ENCODE assay signal across 18 mouse cellular contexts in genomic region chr6:114336128-114336943, GRCm38 (mm10). TPM values are rescaled to one million over a fixed set of nuclear protein-coding genes. Genes with fewer than 3 reads are reported as not detected.
DNase-seq lines count a peak whose midpoint lies in the region; ATAC-seq and TF ChIP-seq lines count a peak whose summit lies in the region.
"Had no signal": no experiment of that assay in that cellular context is flagged by ENCODE, and none has a peak within 500 bp of the region (broad histone marks: within the 10 kb centered on the region; RNA-seq: fewer than 3 reads in every experiment).

No protein-coding gene starts in this region.

- H3K4me2 ChIP-seq in hindbrain, embryonic 14.5 days (replicated peaks) = no peak overlapping the region
- H3K4me2 ChIP-seq in midbrain, postnatal 0 days (ENCODE audit: low read depth, low read length, poor library complexity, severe bottlenecking) = no peak overlapping the region
- H3K4me2 ChIP-seq: embryonic facial prominence, embryonic 13.5 days; heart, embryonic 13.5 days had no signal

- no peaks in the 10 kb centered on the region for H3K9me3 ChIP-seq in hindbrain, embryonic 14.5 days (ENCODE audit: control insufficient read depth, low read length)
- no peaks in the 10 kb centered on the region for H3K9me3 ChIP-seq in midbrain, postnatal 0 days (ENCODE audit: low read length)
- H3K9me3 ChIP-seq: embryonic facial prominence, embryonic 13.5 days; forebrain, embryonic 10.5 days; heart, embryonic 13.5 days had no signal

- H3K36me3 ChIP-seq in hindbrain, embryonic 14.5 days (replicated peaks; ENCODE audit: control insufficient read depth, insufficient read depth) = no peaks in the 10 kb centered on the region
- no peaks in the 10 kb centered on the region for H3K36me3 ChIP-seq in midbrain, postnatal 0 days (ENCODE audit: insufficient read depth, low read length)
- H3K36me3 ChIP-seq: embryonic facial prominence, embryonic 13.5 days; forebrain, embryonic 10.5 days; heart, embryonic 13.5 days had no signal

- no peak for TF ChIP-seq CTCF in layer of hippocampus, adult 2 months (conservative IDR thresholded peaks at IDR 0.05)
- TF ChIP-seq CTCF in midbrain, postnatal 0 days (IDR thresholded peaks at IDR 0.05) = no peak

- WGBS in hindbrain, embryonic 14.5 days = 45% methylated on average over 11 of the region's 11 CpGs
- 54% methylated on average over 11 of the region's 11 CpGs for WGBS in midbrain, postnatal 0 days

- peaks cover 8% of the 10 kb centered on the region for H3K4me1 ChIP-seq in hindbrain, embryonic 14.5 days (replicated peaks; ENCODE audit: control insufficient read depth, insufficient read depth, low read length)
- H3K4me1 ChIP-seq in midbrain, postnatal 0 days (ENCODE audit: insufficient read depth, low read length) = 0 out of 2 replicates have a peak, but pooled peaks cover 5% of the 10 kb centered on the region

- H3K27me3 ChIP-seq in hindbrain, embryonic 14.5 days (ENCODE audit: control insufficient read depth, insufficient read depth, low read length) = no peaks in the 10 kb centered on the region
- H3K27me3 ChIP-seq in midbrain, postnatal 0 days (ENCODE audit: insufficient read depth, low read length) = no peaks in the 10 kb centered on the region
- H3K27me3 ChIP-seq: embryonic facial prominence, embryonic 13.5 days had no signal

- peak overlapping the region; percentile 47; the same call in 1 of the 2 replicates for H3K27ac ChIP-seq in layer of hippocampus, adult 2 months
- H3K27ac ChIP-seq in hindbrain, embryonic 14.5 days = no peak overlapping the region
- no peak overlapping the region for H3K27ac ChIP-seq in midbrain, postnatal 0 days (ENCODE audit: low read depth, low read length)
- H3K27ac ChIP-seq: embryonic facial prominence, embryonic 13.5 days; heart, embryonic 13.5 days; macrophage had no signal

- no peak overlapping the region for H3K9ac ChIP-seq in hindbrain, embryonic 14.5 days
- H3K9ac ChIP-seq in midbrain, postnatal 0 days (replicated peaks; ENCODE audit: low read length, poor library complexity, severe bottlenecking) = no peak overlapping the region
- H3K9ac ChIP-seq: embryonic facial prominence, embryonic 13.5 days; heart, embryonic 13.5 days; liver, postnatal 0 days had no signal

- DNase-seq in embryo, embryonic 11 days = peak; percentile 28
- no peak for DNase-seq in embryo, embryonic 10 days (ENCODE audit: low spot score)
- DNase-seq in layer of hippocampus, adult 2 months (ENCODE audit: low spot score in 2 of 2) = no peak
- DNase-seq in layer of hippocampus, adult 11-12 months (ENCODE audit: low spot score) = no peak
- DNase-seq in hindbrain, embryonic 14.5 days (ENCODE audit: low spot score) = no peak
- DNase-seq in midbrain, postnatal 0 days (ENCODE audit: low spot score) = peak; percentile 57
- no peak for DNase-seq in right cerebral cortex, adult 18-20 months
- no peak for DNase-seq in spleen, postnatal 36 days (ENCODE audit: low spot score in 2 of 2)
- DNase-seq: adrenal gland, adult 2 months; cerebellum, adult 2 months; gastrocnemius, postnatal 25 days; liver, postnatal 0 days; spleen, adult 18-20 months had no signal

- no peak overlapping the region for H3K4me3 ChIP-seq in layer of hippocampus, adult 2 months
- H3K4me3 ChIP-seq in hindbrain, embryonic 14.5 days (replicated peaks; ENCODE audit: low read length) = no peak overlapping the region
- H3K4me3 ChIP-seq in midbrain, postnatal 0 days (ENCODE audit: low read depth, low read length) = no peak overlapping the region
- H3K4me3 ChIP-seq: embryonic facial prominence, embryonic 13.5 days; forebrain, embryonic 10.5 days; heart, embryonic 13.5 days had no signal

- peak; percentile 57 for ATAC-seq in hindbrain, embryonic 14.5 days (ENCODE audit: low FRiP score)
- no peak for ATAC-seq in midbrain, postnatal 0 days (ENCODE audit: low FRiP score)
- ATAC-seq: liver, postnatal 0 days had no signal

RNA-seq across cellular contexts. Expression of gene Slc6a1, which starts 53.9 kb away (rescaled TPM):
- 100 to 1,000 TPM; 282 to 286 TPM for total RNA-seq in layer of hippocampus, adult 2 months (2021)
- polyA plus RNA-seq in hindbrain, embryonic 14.5 days (2014; fragmentation: Nextera tagmentation; extraction: Ambion mirVana) = 135 and 154 TPM in 2 replicates
- 434 and 507 TPM in 2 replicates for total RNA-seq in midbrain, postnatal 0 days (2014; rRNA removed)
- 208 and 221 TPM in 2 replicates for polyA plus RNA-seq in midbrain, postnatal 0 days (2015; fragmentation: Nextera tagmentation; extraction: Ambion mirVana)
- total RNA-seq: adrenal gland, adult 2 months; hematopoietic stem cell, adult 5-6 weeks had no signal
- polyA plus RNA-seq: adrenal gland, adult 2 months; liver, postnatal 0 days; macrophage had no signal

Comparison
In these comparisons a context has a peak if more than half of its experiments do, and no peak if none do; other contexts are left out.
1. DNase-seq: peak in embryo, embryonic 11 days (single experiment) and midbrain, postnatal 0 days (single experiment); none in embryo, embryonic 10 days (single experiment), layer of hippocampus, adult 2 months (0 of 2), layer of hippocampus, adult 11-12 months (single experiment), hindbrain, embryonic 14.5 days (single experiment), right cerebral cortex, adult 18-20 months (single experiment) and spleen, postnatal 36 days (0 of 2).